Mouse (Mus musculus): ENCODE results near the gene Tm4sf5. TPM values are rescaled to one million over a fixed set of nuclear protein-coding genes. Genes with fewer than 3 reads are reported as not detected.
A peak's percentile ranks its signal among the peaks of the same experiment; 100 is the strongest.

Tm4sf5 gene
- polyA plus RNA-seq (2012; rRNA removed), result 1.2 TPM in 2 replicates

DNA sequence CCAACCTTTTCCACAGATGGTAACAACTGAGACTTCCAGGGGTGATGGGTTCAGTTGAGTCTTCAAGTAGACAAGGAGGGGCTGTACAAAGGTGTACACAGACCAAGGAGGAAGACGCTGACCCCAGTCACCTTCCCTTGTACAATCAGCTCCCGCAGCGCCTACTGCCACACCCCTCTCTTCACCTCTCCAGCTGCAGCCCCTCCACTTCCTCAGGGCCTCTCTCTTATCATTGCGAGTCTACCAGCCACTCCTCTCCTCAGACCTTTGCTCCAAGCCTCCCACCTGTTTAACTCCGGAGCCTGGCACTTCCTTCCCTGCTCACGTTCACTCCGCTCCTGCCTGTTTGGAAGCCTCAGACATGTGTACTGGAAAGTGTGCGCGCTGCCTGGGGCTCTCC lies at the start of gene Tm4sf5:
Gene Tm4sf5 (plus strand): TSS at position 275 of the 400 bp plus-strand sequence.
- no peak for TF ChIP-seq CTCF (IDR thresholded peaks at IDR 0.05; ENCODE audit: control insufficient read depth, insufficient read depth, insufficient replicate concordance, low read depth, low read length)
- TF ChIP-seq POLR2A (IDR thresholded peaks at IDR 0.05; ENCODE audit: control insufficient read depth, low read depth, low read length), result no peak
- no peak within 1 kb of the TSS for H3K4me3 ChIP-seq (ENCODE audit: control insufficient read depth, low read depth, low read length)
- H3K36me3 ChIP-seq (ENCODE audit: control insufficient read depth, insufficient read depth, low read length), result no peaks in the 10 kb centered on the region
- H3K27ac ChIP-seq (ENCODE audit: control insufficient read depth, insufficient read depth, low read depth, low read length), result no peak within 1 kb of the TSS
- peaks cover 7% of the 10 kb centered on the region for H3K4me1 ChIP-seq (ENCODE audit: control insufficient read depth, insufficient read depth, low read length)
- H3K27me3 ChIP-seq (ENCODE audit: control insufficient read depth, insufficient read depth, low read length), result no peaks in the 10 kb centered on the region

DNA sequence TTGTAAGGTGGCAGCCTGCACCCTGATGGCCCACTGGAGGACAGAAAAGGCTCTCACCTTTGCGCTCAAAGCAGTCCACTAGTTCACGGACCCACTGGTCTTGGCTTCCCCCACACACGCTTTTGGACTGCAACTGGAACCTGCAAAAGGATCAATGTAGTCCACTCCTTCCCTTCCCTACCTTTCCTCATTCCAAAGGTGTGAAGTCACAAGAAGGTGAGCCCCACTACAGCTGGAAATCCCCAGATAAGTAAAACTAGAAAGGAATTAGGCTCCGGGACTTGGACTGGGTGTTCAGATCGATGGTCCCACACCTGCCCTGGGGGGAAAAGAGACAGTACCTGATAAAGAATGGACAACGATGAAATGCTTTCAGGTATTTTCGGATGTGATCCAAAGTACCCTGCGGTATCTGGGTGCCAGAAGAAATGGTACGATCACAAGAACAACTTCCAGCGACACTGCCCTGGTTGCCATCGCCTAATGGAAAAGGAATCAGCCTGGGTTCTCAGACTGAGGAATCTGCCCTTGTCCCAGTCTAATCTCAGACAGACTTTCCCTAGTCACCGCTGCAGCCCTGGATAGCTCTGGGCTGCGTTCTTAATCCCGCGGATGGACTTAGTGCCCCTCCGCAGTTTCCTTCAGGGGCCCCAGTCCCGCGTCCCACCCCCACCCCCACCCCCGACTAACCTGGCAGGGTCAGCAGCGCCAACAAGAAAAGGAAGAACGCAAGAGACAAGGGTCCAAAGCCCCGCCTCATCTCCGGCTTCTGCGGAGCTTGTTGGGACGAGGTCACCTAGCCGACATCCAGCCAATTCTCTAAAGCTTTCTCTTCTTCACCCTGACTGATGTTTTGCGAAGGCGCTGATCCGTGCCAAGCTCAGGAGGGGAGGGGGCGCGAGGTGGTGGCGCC lies 46.1 kb upstream of the Tm4sf5 start, which contains the start of gene Zmynd15:
Gene Zmynd15 (plus strand): TSS at position 746 of the 913 bp plus-strand sequence.
- H3K27me3 ChIP-seq (ENCODE audit: control insufficient read depth, insufficient read depth, low read length), result no peaks in the 10 kb centered on the region
- TF ChIP-seq POLR2A (IDR thresholded peaks at IDR 0.05; ENCODE audit: control insufficient read depth, low read depth, low read length) (no peak), CTCF (IDR thresholded peaks at IDR 0.05; ENCODE audit: control insufficient read depth, insufficient read depth, insufficient replicate concordance, low read depth, low read length) (no peak)
- no peak within 1 kb of the TSS for H3K27ac ChIP-seq (ENCODE audit: control insufficient read depth, insufficient read depth, low read depth, low read length)
- H3K4me1 ChIP-seq (ENCODE audit: control insufficient read depth, insufficient read depth, low read length), result peaks cover 9% of the 10 kb centered on the region
- peaks cover 1% of the 10 kb centered on the region for H3K36me3 ChIP-seq (ENCODE audit: control insufficient read depth, insufficient read depth, low read length)
- H3K4me3 ChIP-seq (ENCODE audit: control insufficient read depth, low read depth, low read length), result peak within 1 kb of the TSS; percentile 79

DNA sequence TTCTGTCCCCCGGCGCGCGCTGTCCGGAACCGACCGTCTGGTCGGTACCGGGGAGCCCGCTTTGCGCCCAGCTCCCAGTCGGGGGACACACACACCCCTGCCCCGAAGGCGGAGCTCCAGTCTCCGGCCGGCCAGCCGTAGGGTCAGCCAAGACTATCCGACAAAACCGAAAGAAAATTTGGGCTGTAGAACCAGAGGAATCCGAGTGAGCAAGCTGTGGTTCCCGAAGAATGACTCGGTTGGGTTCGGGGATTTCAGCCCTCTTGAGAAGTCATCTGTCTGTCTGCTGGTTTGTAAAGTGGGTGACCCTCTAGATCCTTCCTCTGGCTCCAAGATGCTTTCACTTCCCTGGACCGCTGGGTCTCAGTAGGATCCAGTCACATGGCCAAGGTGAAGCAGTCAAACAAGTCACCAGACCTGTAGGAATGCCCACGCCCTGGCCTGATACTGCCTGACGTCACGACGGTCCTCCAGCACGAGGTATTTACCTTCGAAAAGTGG lies 45.4 kb upstream of the Tm4sf5 start, which contains the start of gene Cxcl16:
Gene Cxcl16 (minus strand): TSS at position 384 of the 501 bp plus-strand sequence.
- H3K27ac ChIP-seq (ENCODE audit: control insufficient read depth, insufficient read depth, low read depth, low read length), result no peak within 1 kb of the TSS
- peaks cover 1% of the 10 kb centered on the region for H3K36me3 ChIP-seq (ENCODE audit: control insufficient read depth, insufficient read depth, low read length)
- H3K4me1 ChIP-seq (ENCODE audit: control insufficient read depth, insufficient read depth, low read length), result peaks cover 10% of the 10 kb centered on the region
- TF ChIP-seq CTCF (IDR thresholded peaks at IDR 0.05; ENCODE audit: control insufficient read depth, insufficient read depth, insufficient replicate concordance, low read depth, low read length) (no peak), POLR2A (IDR thresholded peaks at IDR 0.05; ENCODE audit: control insufficient read depth, low read depth, low read length) (no peak)
- peak within 1 kb of the TSS; percentile 79 for H3K4me3 ChIP-seq (ENCODE audit: control insufficient read depth, low read depth, low read length)
- no peaks in the 10 kb centered on the region for H3K27me3 ChIP-seq (ENCODE audit: control insufficient read depth, insufficient read depth, low read length)

DNA sequence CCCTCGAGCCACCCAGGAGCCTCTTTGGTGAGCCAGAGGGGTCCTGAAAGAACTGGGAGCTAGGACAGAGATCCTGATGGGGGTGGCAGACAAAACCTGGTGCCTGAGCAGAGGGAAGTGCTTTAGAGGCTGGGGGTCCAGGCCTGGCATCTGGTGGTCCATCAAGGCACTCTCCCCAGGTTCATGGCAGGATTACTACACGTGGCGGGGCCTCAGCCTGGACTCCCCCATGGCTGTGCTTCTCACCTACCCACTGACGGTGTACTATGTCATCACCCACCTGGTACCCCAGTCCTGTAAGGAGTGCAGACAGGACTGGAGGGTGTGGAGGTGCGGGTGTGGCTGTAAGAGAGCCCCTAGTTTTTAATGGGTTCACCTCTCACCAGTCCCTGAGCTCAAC lies 41.1 kb upstream of the Tm4sf5 start:
- Histone ChIP-seq H3K4me3 (ENCODE audit: control insufficient read depth, low read depth, low read length) (no peak overlapping the region), H3K36me3 (ENCODE audit: control insufficient read depth, insufficient read depth, low read length) (no peaks in the 10 kb centered on the region), H3K27ac (ENCODE audit: control insufficient read depth, insufficient read depth, low read depth, low read length) (no peak overlapping the region), H3K4me1 (ENCODE audit: control insufficient read depth, insufficient read depth, low read length) (peaks cover 15% of the 10 kb centered on the region), H3K27me3 (ENCODE audit: control insufficient read depth, insufficient read depth, low read length) (no peaks in the 10 kb centered on the region)
- no peak for TF ChIP-seq CTCF (IDR thresholded peaks at IDR 0.05; ENCODE audit: control insufficient read depth, insufficient read depth, insufficient replicate concordance, low read depth, low read length)
- no peak for TF ChIP-seq POLR2A (IDR thresholded peaks at IDR 0.05; ENCODE audit: control insufficient read depth, low read depth, low read length)

DNA sequence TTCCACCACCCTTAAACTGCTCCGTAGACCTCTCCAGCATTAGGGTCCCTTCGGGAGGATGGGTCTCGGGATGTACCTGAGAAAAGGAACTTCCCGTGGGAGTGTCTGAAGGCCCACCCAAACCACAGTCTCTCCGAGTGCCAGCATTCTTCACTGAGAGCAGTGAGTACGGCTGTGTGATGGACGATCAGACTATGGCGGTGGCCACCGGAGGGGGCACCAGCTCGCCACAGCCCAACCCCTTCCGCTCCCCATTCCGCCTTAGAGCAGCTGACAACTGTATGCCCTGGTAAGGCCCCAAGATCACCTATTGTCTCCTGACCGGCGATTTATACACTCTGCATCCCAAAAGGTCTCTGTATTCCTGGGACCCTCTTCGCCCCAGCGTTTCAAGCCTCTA lies 39.8 kb upstream of the Tm4sf5 start:
- Histone ChIP-seq H3K4me1 (ENCODE audit: control insufficient read depth, insufficient read depth, low read length) (peaks cover 9% of the 10 kb centered on the region), H3K27me3 (ENCODE audit: control insufficient read depth, insufficient read depth, low read length) (no peaks in the 10 kb centered on the region), H3K4me3 (ENCODE audit: control insufficient read depth, low read depth, low read length) (no peak overlapping the region), H3K27ac (ENCODE audit: control insufficient read depth, insufficient read depth, low read depth, low read length) (no peak overlapping the region), H3K36me3 (ENCODE audit: control insufficient read depth, insufficient read depth, low read length) (no peaks in the 10 kb centered on the region)
- TF ChIP-seq POLR2A (IDR thresholded peaks at IDR 0.05; ENCODE audit: control insufficient read depth, low read depth, low read length) (no peak), CTCF (IDR thresholded peaks at IDR 0.05; ENCODE audit: control insufficient read depth, insufficient read depth, insufficient replicate concordance, low read depth, low read length) (no peak)

DNA sequence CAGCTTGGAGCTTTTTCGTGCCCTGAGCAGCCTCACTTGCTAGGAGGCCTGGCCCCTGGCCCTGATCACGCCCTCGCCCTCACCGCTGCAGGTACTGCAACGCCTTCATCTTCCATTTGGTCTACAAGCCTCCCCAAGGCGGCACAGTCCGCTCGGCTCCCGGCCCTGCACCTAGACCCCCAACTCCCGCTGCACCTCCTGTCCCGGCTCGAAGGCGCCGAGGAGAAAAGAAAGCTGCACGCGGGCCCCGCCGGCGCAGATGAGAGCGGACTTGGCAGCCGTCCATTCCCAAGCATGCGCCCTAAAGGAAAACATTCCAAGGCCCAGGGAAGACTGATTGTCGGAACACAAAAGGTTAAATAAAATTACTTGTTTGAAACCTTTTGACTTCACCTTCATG lies 39.2 kb upstream of the Tm4sf5 start:
- Histone ChIP-seq H3K4me1 (ENCODE audit: control insufficient read depth, insufficient read depth, low read length) (peaks cover 9% of the 10 kb centered on the region), H3K4me3 (ENCODE audit: control insufficient read depth, low read depth, low read length) (peak overlapping the region; percentile 19), H3K27me3 (ENCODE audit: control insufficient read depth, insufficient read depth, low read length) (no peaks in the 10 kb centered on the region), H3K36me3 (ENCODE audit: control insufficient read depth, insufficient read depth, low read length) (no peaks in the 10 kb centered on the region), H3K27ac (ENCODE audit: control insufficient read depth, insufficient read depth, low read depth, low read length) (no peak overlapping the region)
- TF ChIP-seq CTCF (IDR thresholded peaks at IDR 0.05; ENCODE audit: control insufficient read depth, insufficient read depth, insufficient replicate concordance, low read depth, low read length) (no peak), POLR2A (IDR thresholded peaks at IDR 0.05; ENCODE audit: control insufficient read depth, low read depth, low read length) (no peak)

DNA sequence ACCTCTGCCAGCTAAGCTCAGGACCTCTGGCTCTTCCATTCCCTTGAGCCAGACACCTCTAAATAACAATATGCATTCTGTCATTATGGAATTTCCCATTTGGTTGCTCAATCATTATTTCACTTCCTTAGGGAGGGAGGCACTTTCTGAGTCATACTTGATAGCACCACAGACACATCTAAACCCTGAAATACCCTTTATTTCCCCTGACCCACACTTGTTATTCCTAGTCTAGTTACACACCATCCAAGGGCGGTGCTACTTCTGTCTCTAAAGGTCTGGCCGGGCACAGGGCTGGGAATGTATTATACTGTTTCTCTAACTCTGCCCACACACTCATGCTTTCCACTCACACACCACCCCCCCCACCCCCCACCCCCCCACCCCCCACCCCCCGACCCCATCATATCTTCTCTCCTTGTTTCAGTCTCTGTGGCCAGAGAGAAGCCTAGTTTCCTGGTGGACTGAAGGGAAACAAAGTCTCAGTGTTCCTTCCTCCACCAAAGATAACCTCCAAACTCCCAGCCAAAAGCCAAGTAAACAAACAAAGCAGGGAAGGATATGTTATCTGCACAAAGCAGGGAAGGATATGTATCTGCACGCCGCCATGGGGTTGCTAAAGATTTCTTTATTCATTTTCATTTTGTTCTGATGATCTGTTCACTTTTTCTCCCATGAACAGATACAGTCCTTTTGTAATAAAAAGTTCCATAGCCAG lies 37.0 kb upstream of the Tm4sf5 start:
- Histone ChIP-seq H3K4me3 (ENCODE audit: control insufficient read depth, low read depth, low read length) (no peak overlapping the region), H3K4me1 (ENCODE audit: control insufficient read depth, insufficient read depth, low read length) (peaks cover 9% of the 10 kb centered on the region), H3K36me3 (ENCODE audit: control insufficient read depth, insufficient read depth, low read length) (no peaks in the 10 kb centered on the region), H3K27me3 (ENCODE audit: control insufficient read depth, insufficient read depth, low read length) (no peaks in the 10 kb centered on the region), H3K27ac (ENCODE audit: control insufficient read depth, insufficient read depth, low read depth, low read length) (no peak overlapping the region)
- TF ChIP-seq POLR2A (IDR thresholded peaks at IDR 0.05; ENCODE audit: control insufficient read depth, low read depth, low read length), result no peak
- no peak for TF ChIP-seq CTCF (IDR thresholded peaks at IDR 0.05; ENCODE audit: control insufficient read depth, insufficient read depth, insufficient replicate concordance, low read depth, low read length)
